Mouse (Mus musculus): ENCODE measurements at regions not wholly inside any gene's neighbourhood (a gene's known extent, or its start where the extent isn't known, plus 50 kb on each side); places are given as distances from the start of the nearest gene placed in this dataset.

GRCm38 (mm10) chr8:44410261-44410660 lies 525.0 kb upstream of the Fat1 start:
- Histone ChIP-seq H3K4me3 (replicated peaks; ENCODE audit: low read depth, low read length) (no peak overlapping the region), H3K9ac (replicated peaks; ENCODE audit: low read length) (no peak overlapping the region), H3K4me2 (ENCODE audit: low read length) (no peak overlapping the region), H3K27ac (replicated peaks; ENCODE audit: low read depth, low read length) (no peak overlapping the region), H3K4me1 (ENCODE audit: control insufficient read depth, insufficient read depth, low read length) (no peaks in the 10 kb centered on the region), H3K27me3 (ENCODE audit: control insufficient read depth, insufficient read depth, low read length) (no peaks in the 10 kb centered on the region), H3K36me3 (ENCODE audit: control insufficient read depth, insufficient read depth, low read length) (no peaks in the 10 kb centered on the region), H3K9me3 (ENCODE audit: control insufficient read depth, low read length) (peaks cover 1% of the 10 kb centered on the region; the same call in 1 of the 2 replicates)
- 90% methylated on average over 3 of the region's 3 CpGs for WGBS
- DNase-seq (no peak), ATAC-seq (ENCODE audit: low FRiP score, low TSS enrichment) (no peak)

GRCm38 (mm10) chr8:44418003-44418402 lies 517.2 kb upstream of the Fat1 start:
- Histone ChIP-seq H3K27ac (replicated peaks; ENCODE audit: low read depth, low read length) (no peak overlapping the region), H3K27me3 (ENCODE audit: control insufficient read depth, insufficient read depth, low read length) (no peaks in the 10 kb centered on the region), H3K36me3 (ENCODE audit: control insufficient read depth, insufficient read depth, low read length) (no peaks in the 10 kb centered on the region), H3K4me3 (replicated peaks; ENCODE audit: low read depth, low read length) (no peak overlapping the region), H3K9me3 (ENCODE audit: control insufficient read depth, low read length) (no peaks in the 10 kb centered on the region), H3K4me1 (ENCODE audit: control insufficient read depth, insufficient read depth, low read length) (no peaks in the 10 kb centered on the region), H3K9ac (replicated peaks; ENCODE audit: low read length) (no peak overlapping the region), H3K4me2 (ENCODE audit: low read length) (no peak overlapping the region)
- WGBS: 95% methylated on average over 8 of the region's 8 CpGs
- ATAC-seq (ENCODE audit: low FRiP score, low TSS enrichment): no peak
- no peak for DNase-seq

- H3K36me3 ChIP-seq (ENCODE audit: control insufficient read depth, insufficient read depth, low read length): no peaks in the 10 kb centered on the region
- H3K27ac ChIP-seq (replicated peaks; ENCODE audit: low read depth, low read length): no peak overlapping the region
- ATAC-seq (ENCODE audit: low FRiP score, low TSS enrichment): no peak
- no peak overlapping the region for H3K9ac ChIP-seq (replicated peaks; ENCODE audit: low read length)
- H3K4me2 ChIP-seq (ENCODE audit: low read length): no peak overlapping the region
- 81% methylated on average over 3 of the region's 3 CpGs for WGBS
- H3K4me3 ChIP-seq (replicated peaks; ENCODE audit: low read depth, low read length): no peak overlapping the region
- no peak for DNase-seq
- H3K4me1 ChIP-seq (ENCODE audit: control insufficient read depth, insufficient read depth, low read length): no peaks in the 10 kb centered on the region
- H3K27me3 ChIP-seq (ENCODE audit: control insufficient read depth, insufficient read depth, low read length): no peaks in the 10 kb centered on the region
- no peaks in the 10 kb centered on the region for H3K9me3 ChIP-seq (ENCODE audit: control insufficient read depth, low read length)
These were observed 479.8 kb upstream of the Fat1 start for GRCm38 (mm10) chr8:44455433-44455832.

- DNase-seq (no peak), ATAC-seq (ENCODE audit: low FRiP score, low TSS enrichment) (no peak)
- WGBS: 86% methylated on average over 7 of the region's 7 CpGs
These were observed 478.9 kb upstream of the Fat1 start for GRCm38 (mm10) chr8:44456336-44456735.

GRCm38 (mm10) chr8:44466409-44467078 lies 468.7 kb upstream of the Fat1 start:
- no peak overlapping the region for H3K9ac ChIP-seq (replicated peaks; ENCODE audit: low read length)
- no peak overlapping the region for H3K4me3 ChIP-seq (replicated peaks; ENCODE audit: low read depth, low read length)
- DNase-seq (no peak), ATAC-seq (ENCODE audit: low FRiP score, low TSS enrichment) (no peak)
- no peaks in the 10 kb centered on the region for H3K36me3 ChIP-seq (ENCODE audit: control insufficient read depth, insufficient read depth, low read length)
- no peak overlapping the region for H3K4me2 ChIP-seq (ENCODE audit: low read length)
- no peaks in the 10 kb centered on the region for H3K27me3 ChIP-seq (ENCODE audit: control insufficient read depth, insufficient read depth, low read length)
- H3K9me3 ChIP-seq (ENCODE audit: control insufficient read depth, low read length): no peaks in the 10 kb centered on the region
- no peak overlapping the region for H3K27ac ChIP-seq (replicated peaks; ENCODE audit: low read depth, low read length)
- no peaks in the 10 kb centered on the region for H3K4me1 ChIP-seq (ENCODE audit: control insufficient read depth, insufficient read depth, low read length)
- 62% methylated on average over 3 of the region's 3 CpGs for WGBS

More at GRCm38 (mm10) chr8:44456336-44456735, 478.9 kb upstream of the Fat1 start:
- Histone ChIP-seq H3K9me3 (ENCODE audit: control insufficient read depth, low read length) (no peaks in the 10 kb centered on the region), H3K4me1 (ENCODE audit: control insufficient read depth, insufficient read depth, low read length) (no peaks in the 10 kb centered on the region), H3K9ac (replicated peaks; ENCODE audit: low read length) (no peak overlapping the region), H3K36me3 (ENCODE audit: control insufficient read depth, insufficient read depth, low read length) (no peaks in the 10 kb centered on the region), H3K27ac (replicated peaks; ENCODE audit: low read depth, low read length) (no peak overlapping the region), H3K4me2 (ENCODE audit: low read length) (no peak overlapping the region), H3K27me3 (ENCODE audit: control insufficient read depth, insufficient read depth, low read length) (no peaks in the 10 kb centered on the region), H3K4me3 (replicated peaks; ENCODE audit: low read depth, low read length) (no peak overlapping the region)

GRCm38 (mm10) chr8:44512876-44513275 lies 422.4 kb upstream of the Fat1 start:
- H3K4me3 ChIP-seq (replicated peaks; ENCODE audit: low read depth, low read length): no peak overlapping the region
- ATAC-seq (ENCODE audit: low FRiP score, low TSS enrichment) (no peak), DNase-seq (no peak)
- H3K4me2 ChIP-seq (ENCODE audit: low read length): no peak overlapping the region
- 89% methylated on average over 1 of the region's 1 CpGs for WGBS
- no peaks in the 10 kb centered on the region for H3K9me3 ChIP-seq (ENCODE audit: control insufficient read depth, low read length)
- no peak overlapping the region for H3K27ac ChIP-seq (replicated peaks; ENCODE audit: low read depth, low read length)
- no peaks in the 10 kb centered on the region for H3K4me1 ChIP-seq (ENCODE audit: control insufficient read depth, insufficient read depth, low read length)
- H3K9ac ChIP-seq (replicated peaks; ENCODE audit: low read length): no peak overlapping the region
- H3K27me3 ChIP-seq (ENCODE audit: control insufficient read depth, insufficient read depth, low read length): no peaks in the 10 kb centered on the region
- H3K36me3 ChIP-seq (ENCODE audit: control insufficient read depth, insufficient read depth, low read length): no peaks in the 10 kb centered on the region

- Histone ChIP-seq H3K9me3 (ENCODE audit: control insufficient read depth, low read length) (no peaks in the 10 kb centered on the region), H3K9ac (replicated peaks; ENCODE audit: low read length) (no peak overlapping the region), H3K27me3 (ENCODE audit: control insufficient read depth, insufficient read depth, low read length) (no peaks in the 10 kb centered on the region), H3K36me3 (ENCODE audit: control insufficient read depth, insufficient read depth, low read length) (no peaks in the 10 kb centered on the region), H3K4me2 (ENCODE audit: low read length) (no peak overlapping the region), H3K4me3 (replicated peaks; ENCODE audit: low read depth, low read length) (no peak overlapping the region), H3K4me1 (ENCODE audit: control insufficient read depth, insufficient read depth, low read length) (no peaks in the 10 kb centered on the region), H3K27ac (replicated peaks; ENCODE audit: low read depth, low read length) (no peak overlapping the region)
- ATAC-seq (ENCODE audit: low FRiP score, low TSS enrichment): no peak
- DNase-seq: no peak
These were observed 409.3 kb upstream of the Fat1 start for GRCm38 (mm10) chr8:44525915-44526314.

GRCm38 (mm10) chr8:44529696-44530095 lies 405.6 kb upstream of the Fat1 start:
- no peak overlapping the region for H3K27ac ChIP-seq (replicated peaks; ENCODE audit: low read depth, low read length)
- no peaks in the 10 kb centered on the region for H3K4me1 ChIP-seq (ENCODE audit: control insufficient read depth, insufficient read depth, low read length)
- ATAC-seq (ENCODE audit: low FRiP score, low TSS enrichment): no peak
- H3K36me3 ChIP-seq (ENCODE audit: control insufficient read depth, insufficient read depth, low read length): no peaks in the 10 kb centered on the region
- H3K9me3 ChIP-seq (ENCODE audit: control insufficient read depth, low read length): no peaks in the 10 kb centered on the region
- no peak overlapping the region for H3K4me3 ChIP-seq (replicated peaks; ENCODE audit: low read depth, low read length)
- DNase-seq: no peak
- no peaks in the 10 kb centered on the region for H3K27me3 ChIP-seq (ENCODE audit: control insufficient read depth, insufficient read depth, low read length)
- WGBS: 79% methylated on average over 1 of the region's 1 CpGs
- H3K4me2 ChIP-seq (ENCODE audit: low read length): no peak overlapping the region
- H3K9ac ChIP-seq (replicated peaks; ENCODE audit: low read length): no peak overlapping the region

GRCm38 (mm10) chr8:44548885-44549284 lies 386.4 kb upstream of the Fat1 start:
- no peak overlapping the region for H3K9ac ChIP-seq (replicated peaks; ENCODE audit: low read length)
- 90% methylated on average over 3 of the region's 3 CpGs for WGBS
- H3K27me3 ChIP-seq (ENCODE audit: control insufficient read depth, insufficient read depth, low read length): no peaks in the 10 kb centered on the region
- H3K4me2 ChIP-seq (ENCODE audit: low read length): no peak overlapping the region
- no peaks in the 10 kb centered on the region for H3K4me1 ChIP-seq (ENCODE audit: control insufficient read depth, insufficient read depth, low read length)
- no peak overlapping the region for H3K4me3 ChIP-seq (replicated peaks; ENCODE audit: low read depth, low read length)
- no peaks in the 10 kb centered on the region for H3K9me3 ChIP-seq (ENCODE audit: control insufficient read depth, low read length)
- no peak for ATAC-seq (ENCODE audit: low FRiP score, low TSS enrichment)
- no peak for DNase-seq
- no peaks in the 10 kb centered on the region for H3K36me3 ChIP-seq (ENCODE audit: control insufficient read depth, insufficient read depth, low read length)
- no peak overlapping the region for H3K27ac ChIP-seq (replicated peaks; ENCODE audit: low read depth, low read length)
